Mouse (Mus musculus) CH12F3 (cell line): ENCODE results near the gene AU022751.
"Not testable (repeated sequence)": the region's sequence is repeated elsewhere in the genome, so short reads cannot be mapped to it uniquely, and the experiment has no call there.

Source experiments
- in situ Hi-C: fragments of 300-500 bp; cut with MboI; formaldehyde crosslinking; loops from 2 replicates; pipeline ENCODE4 v1.14.3; 2020; ENCODE audit warnings: low sequenced_read_pairs

Gene AU022751

DNA sequence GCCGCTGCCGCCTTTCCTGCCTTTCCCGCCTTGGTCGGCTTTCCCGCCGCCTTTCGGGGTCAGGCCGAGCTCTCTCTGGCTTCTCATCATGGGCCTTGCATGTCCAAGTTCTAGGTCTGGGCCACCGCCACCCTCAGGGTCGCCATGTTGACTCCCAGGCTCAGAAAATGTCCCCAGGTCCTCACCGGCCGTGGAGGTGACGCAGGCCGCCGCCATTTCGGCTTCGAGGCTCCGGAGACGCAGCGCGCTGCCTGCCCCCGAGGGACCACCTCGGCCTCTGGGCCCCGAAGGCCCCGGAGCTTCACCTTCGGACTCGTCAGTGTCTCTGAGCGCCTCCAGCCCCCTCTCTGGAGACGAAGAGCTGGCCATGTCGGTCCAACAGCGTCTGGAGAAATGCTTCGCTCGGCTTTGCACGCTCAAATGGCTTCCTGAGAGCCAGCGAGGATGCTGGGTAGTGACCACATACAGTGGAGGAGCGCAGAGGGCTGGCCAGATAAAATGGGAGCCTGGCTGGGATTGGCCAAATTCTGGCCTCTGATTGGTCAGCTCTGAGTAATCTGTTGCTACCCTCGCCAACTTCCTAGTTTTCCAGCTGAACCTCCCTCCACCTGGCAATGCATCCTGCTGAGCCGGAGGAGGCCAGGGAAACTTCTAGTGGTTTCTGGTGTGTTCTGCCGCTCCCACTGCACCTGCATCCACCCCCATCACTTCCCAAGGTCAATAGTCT, at the start of gene AU022751:
Gene AU022751 (minus strand): TSS at position 466 of the 727 bp plus-strand sequence.
- in situ Hi-C loops: no loop called here

DNA sequence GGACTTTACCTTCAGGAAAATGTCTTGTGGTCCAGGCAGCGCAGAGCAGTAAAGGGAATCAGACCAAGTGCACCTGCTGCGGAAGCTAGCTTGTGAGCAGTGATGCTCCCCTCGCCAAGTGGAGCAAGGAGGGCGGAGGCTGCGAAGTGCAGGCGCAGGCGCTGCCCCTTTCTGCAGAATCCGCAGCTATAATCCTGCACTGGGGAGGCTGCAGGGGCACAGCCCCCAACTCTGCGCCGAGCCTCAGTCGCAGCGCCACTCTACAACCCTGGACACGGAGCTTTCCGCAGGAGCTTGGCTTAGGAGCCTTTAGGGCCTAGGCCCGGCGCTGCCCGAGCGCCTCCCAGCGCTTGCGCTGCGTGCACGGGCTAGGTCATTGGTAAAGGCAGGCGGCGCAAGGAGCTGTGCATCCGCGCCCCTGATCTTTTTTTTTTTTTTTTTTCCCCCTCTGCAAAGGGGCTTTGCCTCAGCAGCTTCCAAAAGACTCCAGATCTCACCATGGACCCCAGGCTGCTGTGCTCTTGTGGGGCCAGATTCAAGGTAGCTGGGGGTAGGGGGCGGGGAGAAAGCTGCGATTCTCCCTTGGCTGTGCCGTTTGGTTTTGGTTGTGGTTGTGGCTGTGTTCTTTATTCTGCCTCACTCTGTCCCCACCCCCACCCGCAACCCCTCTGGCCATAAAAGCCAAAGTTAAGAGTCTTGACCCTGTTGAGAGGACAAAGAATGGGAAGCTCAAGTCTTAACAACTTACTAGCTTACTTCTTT, 9.0 kb upstream of the AU022751 start:
- in situ Hi-C loops: no loop called here

DNA sequence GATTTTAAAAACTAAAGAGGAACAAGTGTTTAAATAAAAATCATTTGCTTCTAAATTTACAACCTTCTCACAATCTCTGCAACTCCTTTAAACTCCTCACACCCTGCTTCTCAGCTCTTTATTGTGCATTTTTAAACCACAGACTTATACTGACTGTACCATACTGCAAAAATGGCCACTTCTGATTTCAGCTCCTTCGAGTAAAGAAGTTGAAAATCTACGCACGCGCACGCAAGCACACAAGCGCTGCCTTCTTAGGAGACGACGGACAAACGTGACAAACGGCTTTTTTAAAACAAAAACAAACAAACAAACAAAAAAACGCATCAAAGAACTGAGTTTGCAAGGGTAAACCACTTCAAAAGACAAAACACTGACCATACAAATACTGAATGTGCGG, 8.3 kb upstream of the AU022751 start:
- in situ Hi-C loops: no loop called here

DNA sequence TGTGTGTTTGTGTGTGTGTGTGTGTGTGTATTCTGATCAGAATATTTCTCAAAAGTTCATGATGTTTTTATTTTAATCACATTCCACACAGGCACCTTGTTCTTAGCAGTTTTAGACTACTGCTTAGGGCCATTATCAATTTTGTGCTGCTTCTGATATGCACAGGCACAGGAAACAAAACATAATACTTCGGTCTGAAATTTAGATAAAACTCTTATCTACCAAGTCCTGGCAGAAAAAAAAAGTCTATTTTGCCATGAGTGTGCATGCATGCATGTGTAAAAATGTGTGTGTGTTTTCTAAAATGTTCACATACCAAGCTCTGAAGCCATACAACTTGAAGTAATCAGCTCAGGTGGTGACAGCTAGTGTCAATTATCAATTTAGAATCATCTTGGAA, 21.7 kb downstream of the AU022751 start:
- in situ Hi-C loops: no loop called here

DNA sequence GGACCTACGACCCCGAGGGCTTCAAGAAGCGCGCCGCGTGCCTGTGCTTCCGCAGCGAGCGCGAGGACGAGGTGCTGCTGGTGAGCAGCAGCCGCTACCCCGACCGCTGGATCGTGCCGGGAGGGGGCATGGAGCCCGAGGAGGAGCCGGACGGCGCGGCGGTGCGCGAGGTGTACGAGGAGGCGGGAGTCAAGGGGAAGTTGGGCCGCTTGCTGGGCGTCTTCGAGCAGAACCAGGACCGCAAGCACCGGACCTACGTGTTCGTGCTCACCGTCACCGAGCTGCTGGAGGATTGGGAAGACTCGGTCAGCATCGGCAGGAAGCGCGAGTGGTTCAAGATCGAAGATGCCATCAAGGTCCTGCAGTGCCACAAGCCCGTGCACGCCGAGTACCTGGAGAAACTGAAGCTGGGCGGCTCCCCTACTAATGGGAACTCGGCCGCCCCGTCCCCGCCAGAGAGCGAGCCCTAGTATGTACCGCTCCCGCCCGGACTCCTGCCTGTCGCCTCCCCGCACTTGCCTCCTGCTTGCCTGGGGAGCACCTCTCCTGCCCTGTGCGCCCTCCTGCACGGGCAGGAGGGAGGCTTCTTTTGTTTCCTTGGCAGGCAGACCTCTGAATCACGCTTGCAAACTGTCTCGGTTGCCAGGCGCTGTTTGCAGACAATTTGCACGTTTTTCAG, 35.1 kb downstream of the AU022751 start:
- in situ Hi-C loops: not testable (repeated sequence)

DNA sequence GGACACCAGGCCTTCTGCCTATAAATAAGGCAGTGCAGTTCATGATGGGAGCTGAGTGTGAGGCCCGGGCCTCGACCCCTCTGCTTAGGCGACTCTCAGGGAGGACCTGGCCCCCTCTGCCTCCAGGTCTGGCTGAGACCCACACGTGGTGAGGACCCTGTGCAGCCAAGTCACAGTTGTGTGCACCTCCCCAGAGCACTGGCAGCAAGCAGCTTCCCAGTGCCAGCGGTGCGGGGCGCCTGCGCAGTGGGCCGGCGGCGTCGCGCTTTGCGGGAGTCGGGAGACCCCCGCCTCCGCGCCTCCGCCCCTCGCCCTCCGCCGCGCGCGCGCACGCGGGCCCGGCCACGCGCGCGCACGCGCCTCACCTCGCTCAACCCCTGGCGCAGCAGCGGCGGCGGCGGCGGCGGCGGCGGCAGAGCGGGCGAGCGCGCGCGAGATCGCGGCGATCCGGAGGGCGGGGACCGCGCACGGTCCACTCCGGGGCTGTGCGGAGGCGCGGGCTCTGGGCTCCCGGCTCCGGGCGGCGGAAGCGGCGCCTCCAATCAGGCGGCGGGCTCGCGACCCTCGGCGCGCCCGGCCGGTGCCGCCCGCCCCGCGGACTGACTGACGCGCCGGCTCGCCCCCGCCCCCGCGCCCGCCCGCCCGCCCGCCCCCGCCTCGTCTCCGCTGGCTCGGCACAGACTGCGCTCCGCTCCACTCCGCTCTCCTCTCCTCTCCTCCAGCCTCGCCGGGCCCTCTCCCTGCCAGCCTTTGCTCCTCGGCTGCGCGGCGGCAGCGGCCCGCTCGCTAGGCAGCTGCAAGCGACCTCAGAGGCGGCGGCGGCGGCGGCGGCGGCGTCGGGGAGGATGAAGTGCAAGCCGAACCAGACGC, 35.9 kb downstream of the AU022751 start, which contains the start of gene Nudt11:
Gene Nudt11 (plus strand): TSS at position 388 of the 870 bp plus-strand sequence.
- in situ Hi-C loops: not testable (repeated sequence)
